29 mouse cellular contexts compared by ENCODE assay signal in the genomic region with DNA sequence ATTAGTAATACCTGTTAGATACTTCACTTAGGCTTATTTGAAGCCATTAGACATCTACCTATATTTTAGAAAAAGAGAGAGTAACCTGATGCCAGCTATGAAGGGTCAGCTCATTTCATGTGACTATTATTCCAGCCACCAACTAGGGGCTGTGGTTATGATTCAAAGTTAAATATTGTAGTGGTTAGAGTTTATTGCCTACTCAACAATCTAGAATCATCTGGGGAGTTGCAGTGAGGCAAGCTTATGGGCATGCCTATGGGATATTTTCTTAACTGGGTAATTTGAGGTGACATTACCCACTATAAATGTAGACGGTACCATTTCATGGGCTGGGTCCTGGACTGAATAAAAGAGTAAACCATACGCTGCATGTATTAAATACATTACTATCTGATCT.
"Had no signal": no experiment of that assay in that cellular context is flagged by ENCODE, and none has a peak within 500 bp of the region (broad histone marks: within the 10 kb centered on the region; RNA-seq: fewer than 3 reads in every experiment).

No protein-coding gene starts in this region.

- DNase-seq: heart, postnatal 10 days; heart, postnatal 14 days; heart, postnatal 36 days; heart, postnatal 4 days; kidney, adult 11 months; kidney, adult 18-20 months; kidney, adult 2 months; kidney, adult 8-10 months; kidney, adult 9 months; kidney, postnatal 10 days; kidney, postnatal 14 days; kidney, postnatal 25 days; kidney, postnatal 36 days; layer of hippocampus, adult 9-11 months; layer of hippocampus, postnatal 36 days had no signal

- H3K4me3 ChIP-seq: heart, embryonic 10.5 days; heart, embryonic 12.5 days; heart, embryonic 13.5 days; heart, embryonic 15.5 days; hindbrain, embryonic 10.5 days; hindbrain, embryonic 12.5 days; hindbrain, embryonic 13.5 days; hindbrain, embryonic 15.5 days; intestine, embryonic 15.5 days; kidney, embryonic 15.5 days; layer of hippocampus, adult 2 months; left cerebral cortex, adult 2 months had no signal

- H3K27me3 ChIP-seq: heart, embryonic 12.5 days; heart, embryonic 13.5 days; heart, embryonic 15.5 days; hindbrain, embryonic 12.5 days; hindbrain, embryonic 13.5 days; hindbrain, embryonic 15.5 days; intestine, embryonic 15.5 days; kidney, embryonic 15.5 days had no signal

- H3K36me3 ChIP-seq: heart, embryonic 10.5 days; heart, embryonic 12.5 days; heart, embryonic 13.5 days; heart, embryonic 15.5 days; hindbrain, embryonic 10.5 days; hindbrain, embryonic 12.5 days; hindbrain, embryonic 13.5 days; hindbrain, embryonic 15.5 days; intestine, embryonic 15.5 days; kidney, embryonic 15.5 days had no signal

- H3K4me2 ChIP-seq: heart, embryonic 11.5 days; heart, embryonic 12.5 days; heart, embryonic 13.5 days; heart, embryonic 15.5 days; hindbrain, embryonic 12.5 days; hindbrain, embryonic 13.5 days; hindbrain, embryonic 14.5 days; hindbrain, embryonic 15.5 days; intestine, embryonic 15.5 days; kidney, embryonic 15.5 days had no signal
